Mouse (Mus musculus): Measurements from ENCODE around the gene Med13.
"Not testable (repeated sequence)": the region's sequence is repeated elsewhere in the genome, so short reads cannot be mapped to it uniquely, and the experiment has no call there.

Med13 gene

DNA sequence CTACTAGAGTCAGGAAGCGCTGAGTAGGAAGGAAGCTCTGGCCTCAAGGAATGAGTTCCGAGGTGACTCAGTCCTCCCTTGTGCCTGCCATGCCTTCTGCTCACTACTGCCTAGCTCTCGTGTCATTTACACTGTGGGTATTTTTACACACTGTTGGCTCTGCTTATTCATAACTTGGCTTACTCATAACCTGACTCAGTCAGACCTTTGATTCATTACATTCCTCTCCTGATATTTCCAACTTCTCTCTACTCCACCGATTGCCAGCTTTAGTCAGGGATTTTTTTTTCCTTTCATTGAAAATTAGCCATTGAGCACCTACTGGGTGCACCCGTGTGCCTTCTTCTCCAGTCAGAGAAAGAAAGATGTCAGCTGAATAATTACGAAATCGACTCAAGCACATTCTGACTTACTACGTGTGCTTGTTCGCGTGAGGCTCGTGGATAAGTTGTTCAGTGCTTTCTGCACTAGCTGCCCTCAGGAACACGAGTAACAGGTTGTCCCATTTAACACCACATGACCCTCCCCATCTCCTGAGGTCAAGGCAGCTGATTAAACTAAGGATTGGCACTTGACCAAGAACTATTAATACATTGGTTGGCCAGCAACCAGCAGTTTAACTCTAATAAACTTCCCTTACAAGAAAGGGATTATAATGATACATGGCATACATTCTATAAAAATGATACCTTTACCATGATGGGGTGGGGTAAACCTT is 23.3 kb upstream of the Med13 start:
- DNase-seq (ENCODE audit: low read depth, low spot score), result no peak

DNA sequence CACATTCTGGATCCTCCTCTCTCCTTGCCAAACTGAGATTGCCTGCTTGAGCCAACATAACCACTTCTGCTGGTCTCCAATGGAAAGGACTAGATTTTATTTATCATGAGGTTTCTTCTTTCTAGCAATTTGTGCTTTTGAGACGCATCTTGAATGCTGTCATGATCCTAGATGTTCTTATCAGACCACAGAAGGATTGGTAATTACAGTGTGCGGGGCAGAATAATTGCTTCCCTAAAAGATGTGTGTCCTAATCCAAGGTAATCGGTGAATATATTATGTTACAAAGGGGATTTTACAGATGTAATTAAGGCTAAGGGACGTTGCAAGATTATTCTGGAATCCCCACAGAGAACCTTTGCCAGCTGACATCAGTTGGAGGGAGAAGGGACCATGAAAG is 21.6 kb upstream of the Med13 start:
- DNase-seq (ENCODE audit: low read depth, low spot score), result no peak

DNA sequence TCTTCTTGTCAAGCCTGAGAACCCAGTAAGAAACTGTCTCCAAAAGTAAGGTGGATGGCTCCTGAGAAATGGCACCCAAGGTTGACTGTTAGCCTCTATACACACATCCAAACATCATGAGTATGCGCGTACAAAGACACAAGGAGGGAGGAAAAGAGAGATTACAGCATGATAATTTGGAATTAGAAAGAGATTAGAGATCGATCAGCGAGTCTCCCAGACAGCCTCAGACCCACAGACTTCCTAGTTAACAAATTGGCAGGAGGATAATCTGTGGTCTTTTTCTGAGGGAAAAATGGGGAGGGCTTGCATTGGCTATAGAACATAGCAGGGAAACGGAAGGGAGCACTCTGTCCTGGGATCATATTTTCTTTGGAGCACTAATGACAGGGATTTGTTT is 20.4 kb upstream of the Med13 start:
- DNase-seq (ENCODE audit: low read depth, low spot score), result no peak

DNA sequence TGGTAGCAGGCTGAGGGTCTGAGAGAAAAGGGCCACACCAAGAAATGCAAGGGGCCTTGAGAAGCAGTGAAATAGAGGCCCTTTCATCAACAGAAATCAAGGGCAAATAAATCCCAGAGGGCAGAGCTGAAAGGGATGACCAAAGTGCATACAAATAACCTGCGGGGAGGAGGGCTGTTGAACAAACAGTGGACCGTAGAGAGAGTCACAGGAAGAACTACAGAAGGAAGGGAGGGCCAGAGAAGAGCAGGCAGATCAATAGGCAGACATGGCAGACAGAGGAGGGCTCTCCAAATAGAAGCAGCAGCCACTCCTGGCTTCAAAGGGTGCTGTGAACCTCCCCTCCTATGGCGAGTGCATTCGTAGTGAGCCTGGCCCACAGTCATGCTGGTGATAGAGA is 19.3 kb upstream of the Med13 start:
- DNase-seq (ENCODE audit: low read depth, low spot score), result no peak

DNA sequence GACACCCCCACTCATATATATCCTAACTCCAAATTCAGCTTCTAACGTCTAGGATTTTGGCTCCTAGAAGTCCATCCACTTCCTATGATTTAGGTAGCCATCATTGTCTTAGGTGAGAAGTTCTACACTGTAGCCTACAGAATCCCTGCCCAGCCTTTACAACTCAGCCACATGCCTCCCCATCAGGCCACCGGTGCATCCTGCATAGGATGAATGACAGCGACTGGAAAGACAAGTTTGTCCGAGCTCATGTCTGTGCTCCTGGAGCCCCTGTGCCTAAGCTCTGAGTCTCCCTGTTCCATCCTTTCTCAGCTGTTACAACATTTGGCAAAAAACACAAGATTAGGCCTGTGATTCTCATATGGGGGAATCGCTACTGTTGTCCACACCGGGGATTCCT is 17.7 kb upstream of the Med13 start:
- no peak for DNase-seq (ENCODE audit: low read depth, low spot score)

DNA sequence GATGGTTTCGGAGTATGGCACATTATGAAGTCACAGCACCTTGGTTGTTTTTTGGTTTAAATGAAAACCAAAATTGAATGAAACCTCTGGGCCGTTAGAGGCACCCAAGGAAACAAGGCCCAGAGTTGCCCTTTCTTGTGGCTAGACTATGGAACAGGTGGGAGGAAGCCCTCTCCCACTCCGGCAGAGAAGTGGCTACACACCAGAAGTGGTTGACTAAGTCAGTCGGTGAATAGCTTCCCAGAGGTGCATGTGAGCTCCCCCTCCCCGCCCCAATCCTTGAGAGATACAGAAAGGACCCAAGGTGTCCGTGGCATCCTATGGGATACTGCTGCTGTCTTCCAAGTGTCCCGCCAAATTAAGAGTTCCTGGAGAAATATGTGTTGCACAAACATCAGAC is 13.9 kb upstream of the Med13 start:
- no peak for DNase-seq (ENCODE audit: low read depth, low spot score)

DNA sequence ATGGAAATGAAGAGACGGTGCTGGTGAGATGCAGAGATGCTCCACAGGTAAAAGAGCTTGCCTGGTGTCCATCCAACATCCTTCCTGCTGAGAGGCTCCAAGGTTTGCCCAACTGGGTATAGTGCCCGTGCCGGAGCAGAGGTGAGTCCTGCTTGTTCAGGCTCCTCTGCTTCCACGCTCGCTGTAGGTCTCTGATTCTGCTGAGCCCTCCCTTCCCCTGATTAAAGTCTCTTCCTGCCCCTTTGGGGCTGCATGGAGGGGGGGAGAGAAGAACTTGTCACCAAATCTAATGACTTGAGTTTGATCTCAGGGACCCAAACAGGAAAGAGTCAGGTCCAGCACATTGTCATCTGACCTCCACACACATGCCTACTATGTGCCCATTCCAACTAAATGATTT is 12.5 kb upstream of the Med13 start:
- DNase-seq (ENCODE audit: low read depth, low spot score), result no peak

DNA sequence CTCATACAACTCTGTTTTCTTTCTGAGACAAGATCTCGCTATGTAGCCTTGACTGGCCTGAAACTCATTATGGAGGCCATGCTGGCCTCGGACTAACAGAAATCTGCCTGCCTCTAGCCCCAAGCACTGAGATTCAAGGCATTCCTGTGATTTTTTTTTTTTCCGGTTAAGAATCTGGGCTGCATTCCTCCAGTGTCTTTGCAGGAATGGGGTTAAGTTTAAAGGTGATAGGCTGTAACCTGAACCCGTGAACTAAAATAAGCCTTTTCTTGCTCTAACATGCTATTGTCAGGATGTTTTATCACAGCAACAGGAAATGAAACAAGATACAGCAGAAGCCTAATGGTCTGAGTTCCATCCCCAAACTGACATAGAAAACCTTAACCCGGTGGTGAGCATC is 11.6 kb upstream of the Med13 start:
- no peak for DNase-seq (ENCODE audit: low read depth, low spot score)

DNA sequence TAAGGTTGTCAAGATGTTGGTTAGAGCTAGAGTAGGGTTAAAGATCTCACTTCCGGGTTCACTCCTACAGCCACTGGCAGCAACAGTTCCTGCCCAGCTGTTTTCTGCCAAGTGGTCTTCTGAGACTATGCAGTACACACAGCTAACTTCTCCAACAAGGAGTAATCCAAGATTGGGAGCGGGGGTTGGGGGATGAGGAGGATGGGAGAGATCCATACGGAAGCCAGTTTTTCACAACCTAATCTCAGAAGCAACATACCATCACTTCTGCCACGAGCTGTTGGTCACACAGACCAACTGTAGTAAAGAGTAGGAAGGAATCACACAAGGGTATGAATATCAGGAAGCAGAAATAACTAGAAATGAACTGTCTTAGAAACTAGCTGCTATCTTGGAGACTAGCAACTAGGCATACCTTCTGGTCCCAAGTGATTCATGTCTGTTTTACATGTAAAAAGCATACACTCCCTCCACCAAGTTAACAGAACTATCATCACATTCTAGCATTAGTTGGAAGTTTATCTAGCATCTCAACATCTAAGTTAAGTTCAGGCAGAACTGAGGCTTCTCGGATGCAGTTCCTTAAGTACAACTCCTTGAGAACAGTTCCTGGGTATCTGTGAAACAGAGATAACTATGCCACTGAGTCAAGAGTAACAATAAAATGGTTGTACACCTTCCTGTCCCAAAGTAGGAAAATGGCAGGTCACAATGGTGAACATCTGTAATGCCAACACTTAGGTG is 7.5 kb upstream of the Med13 start:
- DNase-seq (ENCODE audit: low read depth, low spot score), result no peak

DNA sequence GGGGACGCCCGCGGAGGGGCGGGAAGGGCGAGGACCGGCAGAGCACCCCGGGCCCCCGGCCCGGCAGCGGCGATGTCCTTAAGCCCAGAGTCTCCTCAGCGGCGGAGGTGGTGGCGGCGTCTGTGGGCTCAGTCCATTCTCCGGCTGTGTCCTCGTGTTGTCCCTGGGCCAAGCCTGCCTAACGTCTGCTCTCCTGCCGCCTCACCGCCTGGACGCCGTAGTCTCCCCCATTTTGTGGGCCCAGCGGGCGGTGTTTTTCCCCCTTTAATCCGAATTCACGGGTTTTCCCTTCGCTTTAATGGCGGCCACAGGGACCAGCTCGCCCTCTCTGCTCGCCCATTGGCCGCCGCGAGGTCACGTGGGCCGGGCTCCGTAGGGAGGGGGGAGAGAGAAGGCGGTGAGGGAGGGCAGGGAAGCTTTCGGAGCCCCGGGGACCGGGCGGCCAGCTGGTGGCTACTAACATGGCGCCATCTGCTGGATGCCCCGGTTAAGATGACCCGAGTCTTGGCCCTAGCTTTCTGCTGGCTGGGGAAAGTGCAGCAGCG is 654 bp upstream of the Med13 start:
- DNase-seq (ENCODE audit: low read depth, low spot score), result peak; percentile 98

DNA sequence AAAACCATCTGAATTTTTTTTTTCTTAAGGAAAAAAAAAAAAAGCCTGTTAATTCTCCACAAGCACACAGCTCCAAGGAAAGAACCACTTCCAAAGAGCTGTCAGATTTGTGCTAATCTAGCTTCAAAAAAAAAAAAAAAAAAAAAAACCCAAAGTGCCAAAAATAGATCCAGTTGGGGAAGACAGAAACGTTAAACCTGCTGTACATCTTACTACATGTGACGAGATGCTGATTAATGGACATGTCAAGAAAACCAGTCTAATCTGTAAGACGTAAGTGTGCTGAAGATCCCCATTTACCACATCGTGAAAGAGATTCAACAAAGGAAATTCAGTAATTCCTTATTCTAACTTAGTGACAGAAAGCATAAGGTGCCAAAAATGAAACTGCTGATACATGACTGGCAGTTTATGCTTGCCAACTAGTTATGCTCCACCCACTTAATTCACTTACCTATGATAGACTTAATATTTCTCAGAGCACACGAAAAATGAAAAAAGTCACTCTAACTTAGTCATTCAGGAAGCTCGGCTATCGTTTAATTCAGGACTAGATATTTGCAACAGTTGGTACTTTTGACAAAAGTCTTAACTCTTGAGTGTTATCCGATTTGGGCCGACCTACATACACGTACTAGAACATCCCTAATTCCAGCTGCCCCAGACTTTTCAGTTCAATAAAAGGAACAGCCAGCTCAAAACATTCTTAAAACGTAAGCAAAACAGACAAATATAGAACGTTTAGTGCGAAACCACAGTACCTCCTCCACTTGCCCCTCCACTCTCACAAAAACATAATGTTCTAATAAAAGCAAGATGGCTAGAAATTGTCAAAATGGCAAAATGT is 1.2 kb downstream of the Med13 start:
- DNase-seq (ENCODE audit: low read depth, low spot score), result no peak

DNA sequence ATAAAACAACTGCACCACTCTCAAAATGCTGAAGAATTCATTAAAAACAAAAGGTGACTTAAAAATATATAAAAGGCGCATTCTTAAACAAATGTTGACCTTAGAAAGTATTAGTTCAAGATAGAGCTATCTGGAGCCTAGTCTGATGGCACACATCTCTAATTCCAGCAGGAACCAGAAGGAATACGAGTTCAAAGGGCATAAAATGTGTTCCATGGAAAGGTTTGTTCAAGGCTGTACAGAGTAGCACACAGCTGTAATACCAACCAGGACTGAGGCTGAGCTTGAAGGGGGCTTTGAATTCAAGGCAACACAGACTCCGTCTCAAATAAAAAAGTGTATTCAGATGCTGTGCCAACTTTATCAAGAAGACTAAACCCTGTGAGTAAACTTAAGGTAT is 3.8 kb downstream of the Med13 start:
- DNase-seq (ENCODE audit: low read depth, low spot score), result no peak

DNA sequence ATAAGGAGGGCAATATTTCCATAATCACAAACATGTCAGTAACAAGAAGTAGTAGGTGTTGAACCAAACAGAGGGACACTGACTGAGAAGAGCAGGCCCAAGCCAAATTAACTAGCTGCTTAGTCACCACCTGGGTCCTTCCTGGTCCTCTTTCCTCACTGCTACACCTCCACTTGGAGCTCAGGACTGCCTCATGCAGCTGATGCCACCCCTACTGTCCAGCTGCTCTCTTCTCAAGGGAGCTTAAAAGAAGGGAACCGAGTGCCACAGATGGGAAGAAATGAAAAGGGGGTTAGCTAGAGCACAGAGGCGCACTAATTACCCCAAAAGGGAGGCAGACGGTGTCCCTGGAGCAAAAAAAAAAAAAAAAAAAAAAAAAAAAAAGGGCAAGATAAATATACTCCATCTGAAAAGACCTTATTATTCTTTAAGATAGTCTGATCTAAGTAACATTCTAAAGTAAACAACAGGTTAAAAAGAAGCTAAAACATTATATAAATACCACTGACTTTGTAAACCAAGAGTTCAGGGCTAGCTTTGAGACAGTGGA is 5.6 kb downstream of the Med13 start:
- DNase-seq (ENCODE audit: low read depth, low spot score), result no peak

DNA sequence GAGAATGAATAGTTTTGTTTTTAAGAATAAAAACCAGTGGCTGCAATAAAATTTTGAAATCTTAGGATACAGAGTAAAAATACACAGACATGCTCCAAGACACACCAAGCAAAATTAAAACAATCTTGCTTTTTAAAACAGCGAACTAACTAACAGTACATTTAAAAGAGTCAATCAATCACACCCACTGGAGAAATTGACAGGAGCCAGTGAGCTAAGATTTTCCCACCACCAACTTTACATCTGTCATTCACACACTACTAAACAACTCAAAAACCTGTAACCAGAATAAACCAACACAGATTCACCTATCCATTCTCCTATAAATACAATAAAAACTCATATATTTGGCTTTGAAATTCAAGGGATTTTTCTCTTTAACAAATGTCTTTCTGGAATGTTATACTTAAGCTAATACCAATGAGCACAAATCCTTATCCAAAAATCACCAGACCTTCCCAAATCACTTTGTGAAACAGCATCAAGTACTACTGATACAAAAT is 6.7 kb downstream of the Med13 start:
- no peak for DNase-seq (ENCODE audit: low read depth, low spot score)

DNA sequence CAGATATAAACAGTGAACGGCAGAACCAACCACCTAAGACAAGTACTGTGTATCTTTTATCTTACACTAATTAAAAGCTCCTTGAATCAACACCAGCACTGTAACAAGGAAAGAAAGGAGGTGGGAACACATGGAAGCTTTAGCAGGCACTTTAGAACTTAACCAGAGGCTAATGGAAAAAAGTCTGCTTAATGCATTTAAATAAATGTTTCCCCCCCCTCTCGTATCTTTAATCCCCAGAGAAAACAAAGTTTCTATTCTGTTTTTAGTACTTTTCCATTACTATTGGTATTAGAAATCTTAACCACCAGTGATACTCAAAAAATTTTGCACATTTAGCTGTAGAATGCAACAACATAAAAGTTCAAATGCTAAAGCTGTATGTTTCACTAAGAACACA is 8.1 kb downstream of the Med13 start:
- no peak for DNase-seq (ENCODE audit: low read depth, low spot score)

DNA sequence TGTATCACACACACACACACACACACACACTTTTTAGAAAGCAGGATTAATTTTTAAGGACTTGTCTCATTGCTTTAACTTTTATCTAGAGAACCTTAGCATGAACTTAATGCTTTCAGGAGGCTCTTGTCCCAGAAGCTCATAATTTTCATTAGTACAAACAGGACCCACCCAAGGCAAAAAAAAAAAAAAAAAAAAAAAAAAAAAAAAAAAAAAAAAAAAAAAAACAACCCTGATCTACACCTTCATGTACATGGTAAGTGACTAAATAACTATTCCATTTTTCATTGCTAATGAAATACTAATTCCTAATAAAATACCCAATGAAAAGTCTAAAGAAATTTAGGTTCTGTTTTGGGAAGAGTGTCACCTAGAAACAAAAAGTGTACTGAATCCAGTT is 8.5 kb downstream of the Med13 start:
- no peak for DNase-seq (ENCODE audit: low read depth, low spot score)

DNA sequence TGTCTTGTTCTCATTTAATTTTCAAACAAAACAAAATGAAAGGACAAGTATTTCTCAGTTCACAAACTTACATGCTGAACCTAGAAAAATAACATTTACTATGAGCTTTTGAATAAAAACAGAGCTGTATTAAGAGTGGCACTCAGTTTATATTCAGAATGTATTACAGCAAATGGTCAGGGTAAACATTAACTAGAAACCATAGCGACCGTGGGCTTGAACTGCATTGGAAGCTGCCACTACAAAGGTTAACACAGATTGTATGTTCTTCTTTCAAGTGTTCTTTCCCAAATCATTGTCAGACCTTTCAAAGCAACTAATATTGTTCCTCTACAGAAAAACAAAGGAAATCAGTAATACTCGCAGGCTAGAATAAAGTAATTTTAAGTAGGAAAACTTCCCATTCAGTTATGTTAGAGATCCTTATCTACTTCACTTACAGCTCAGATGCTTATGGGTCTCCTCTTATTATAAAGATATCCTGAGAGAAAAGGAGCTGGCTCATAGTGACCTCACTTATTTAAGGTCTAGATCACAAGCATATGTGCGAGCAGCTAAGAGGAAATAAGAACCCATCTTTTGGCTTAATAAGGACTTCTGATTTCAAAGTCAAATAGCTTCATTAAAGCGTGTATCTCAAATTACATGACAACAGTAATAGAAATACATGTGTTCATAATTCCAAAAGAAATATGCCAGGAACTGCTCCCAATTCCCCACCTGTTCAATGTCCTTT is 9.8 kb downstream of the Med13 start:
- DNase-seq (ENCODE audit: low read depth, low spot score), result no peak

DNA sequence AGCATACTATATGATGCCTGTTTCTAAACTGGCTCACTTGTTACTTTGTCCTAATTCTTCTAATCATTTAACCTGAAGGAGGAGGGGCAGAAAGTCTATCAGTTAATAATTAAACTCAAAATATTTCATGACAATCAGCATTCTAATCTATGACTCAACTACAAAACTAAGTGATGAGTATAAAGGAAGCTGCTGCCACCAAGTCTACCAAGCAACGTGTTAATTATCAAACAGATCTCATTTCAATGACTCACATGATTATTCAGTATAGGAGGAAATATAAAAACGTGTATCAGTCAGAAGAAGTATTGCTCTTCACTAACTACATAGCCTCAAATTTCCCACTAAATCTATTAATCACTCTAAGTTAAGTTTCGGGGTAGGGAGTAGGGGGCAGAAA is 10.9 kb downstream of the Med13 start:
- no peak for DNase-seq (ENCODE audit: low read depth, low spot score)

DNA sequence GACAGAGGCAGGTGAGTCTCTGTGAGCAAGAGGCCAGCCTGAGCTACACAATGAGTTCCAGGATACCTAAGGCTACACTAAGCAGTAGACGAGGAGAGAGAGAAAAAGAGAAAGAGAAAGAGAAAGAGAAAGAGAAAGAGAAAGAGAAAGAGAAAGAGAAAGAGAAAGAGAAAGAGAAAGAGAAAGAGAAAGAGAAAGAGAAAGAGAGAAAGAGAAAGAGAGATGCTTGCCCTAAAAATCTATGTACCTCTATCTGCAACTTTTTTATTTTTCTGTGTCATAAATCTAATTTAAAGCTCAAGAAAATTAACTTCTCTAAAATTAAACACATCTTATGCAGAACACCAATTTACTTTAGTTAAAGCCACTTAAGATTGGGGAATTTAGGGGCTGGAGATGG is 12.5 kb downstream of the Med13 start:
- not testable (repeated sequence) for DNase-seq (ENCODE audit: low read depth, low spot score)

DNA sequence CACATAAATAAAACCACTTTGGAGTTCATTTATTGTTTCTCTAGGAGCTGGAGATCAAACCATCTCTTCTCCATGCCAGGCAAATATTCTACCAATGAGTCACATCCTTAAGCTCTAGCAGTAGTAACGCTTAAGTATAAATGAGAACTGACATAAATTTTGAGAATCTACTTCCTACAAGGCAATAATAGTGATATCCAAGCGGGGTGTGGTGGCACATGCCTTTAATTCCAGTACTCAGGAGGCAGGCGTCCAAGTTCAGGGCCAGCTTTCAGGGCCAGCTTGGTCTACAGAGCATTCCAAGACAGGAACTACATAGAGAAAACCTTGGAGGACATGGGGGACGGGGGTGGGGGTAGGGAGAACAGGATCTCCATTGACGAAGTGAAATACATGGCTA is 33.2 kb downstream of the Med13 start:
- DNase-seq (ENCODE audit: low read depth, low spot score), result no peak

DNA sequence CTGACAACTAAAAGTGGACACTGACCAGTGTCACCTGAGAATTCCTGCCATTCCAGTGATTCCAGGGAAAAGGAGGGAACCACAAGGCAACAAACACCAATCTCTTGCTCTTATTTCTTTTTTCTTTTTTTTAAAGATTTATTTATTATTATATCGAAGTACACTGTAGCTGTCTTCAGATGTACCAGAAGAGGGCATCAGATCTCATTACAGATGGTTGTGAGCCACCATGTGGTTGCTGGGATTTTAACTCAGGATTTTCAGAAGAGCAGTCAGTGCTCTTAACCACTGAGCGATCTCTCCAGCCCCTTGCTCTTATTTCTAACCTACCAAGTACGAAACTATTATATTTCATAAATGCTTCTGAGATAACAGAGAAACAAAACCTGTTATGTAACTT is 42.4 kb downstream of the Med13 start:
- DNase-seq (ENCODE audit: low read depth, low spot score), result not testable (repeated sequence)
